Mouse (Mus musculus): ENCODE results near the gene Gm21887. TPM values are rescaled to one million over a fixed set of nuclear protein-coding genes. Genes with fewer than 3 reads are reported as not detected.
"Not testable (repeated sequence)": the region's sequence is repeated elsewhere in the genome, so short reads cannot be mapped to it uniquely, and the experiment has no call there.

Gene Gm21887
- total and polyA plus RNA-seq, 3 experiments = 60.4 to 724 (median 398) TPM

- not testable (repeated sequence) for H3K27ac ChIP-seq (ENCODE audit: insufficient read depth, low read depth); H3K9ac ChIP-seq (ENCODE audit: insufficient read depth, low read depth)
- H3K9me3 ChIP-seq (replicated peaks; ENCODE audit: low read length) = peaks cover 16% of the 10 kb centered on the region
Measured at GRCm38 (mm10) chrX:170005194-170005593, 4.3 kb upstream of the Gm21887 start.

GRCm38 (mm10) chrX:170005695-170006297 lies 3.7 kb upstream of the Gm21887 start:
- H3K27me3 ChIP-seq (replicated peaks); H3K4me1 ChIP-seq (ENCODE audit: control insufficient read depth in 1 of 2, insufficient read depth in 2 of 2); H3K4me2 ChIP-seq (ENCODE audit: insufficient read depth, low read depth, poor library complexity, severe bottlenecking); H3K9ac ChIP-seq (ENCODE audit: insufficient read depth, low read depth); H3K79me2 ChIP-seq (replicated peaks; ENCODE audit: control insufficient read depth, extremely low read depth, insufficient read depth, poor library complexity, severe bottlenecking); DNase-seq (ENCODE audit: extremely low read depth); dilution Hi-C loops (cut with MboI; ENCODE audit: extremely low pct_ligation_motif_present, extremely low pct_unique_long_range_greater_than_20kb, low sequenced_read_pairs); H3K4me3 ChIP-seq (replicated peaks in 1 of 3; ENCODE audit: low read depth in 2 of 3, low read length in 2 of 3, poor library complexity in 1 of 3); H3K27ac ChIP-seq (ENCODE audit: insufficient read depth, low read depth); in situ Hi-C loops (cut with MboI; ENCODE audit: low pct_ligation_motif_present, low pct_unique_long_range_greater_than_20kb, low sequenced_read_pairs): not testable (repeated sequence)
- Histone ChIP-seq H3K9me3 (replicated peaks; ENCODE audit: low read length) (peaks cover 19% of the 10 kb centered on the region), H3K36me3 (replicated peaks in 1 of 2; ENCODE audit: control insufficient read depth in 1 of 2, insufficient read depth in 1 of 2, low read length in 1 of 2) (peaks cover 10 to 23% of the 10 kb centered on the region in 2 experiments)

More at GRCm38 (mm10) chrX:170005194-170005593, 4.3 kb upstream of the Gm21887 start:
- H3K79me2 ChIP-seq (replicated peaks; ENCODE audit: control insufficient read depth, extremely low read depth, insufficient read depth, poor library complexity, severe bottlenecking); H3K4me1 ChIP-seq (ENCODE audit: control insufficient read depth in 1 of 2, insufficient read depth in 2 of 2); H3K4me3 ChIP-seq (replicated peaks in 1 of 3; ENCODE audit: low read depth in 2 of 3, low read length in 2 of 3, poor library complexity in 1 of 3); dilution Hi-C loops (cut with MboI; ENCODE audit: extremely low pct_ligation_motif_present, extremely low pct_unique_long_range_greater_than_20kb, low sequenced_read_pairs); in situ Hi-C loops (cut with MboI; ENCODE audit: low pct_ligation_motif_present, low pct_unique_long_range_greater_than_20kb, low sequenced_read_pairs); DNase-seq (ENCODE audit: extremely low read depth); H3K4me2 ChIP-seq (ENCODE audit: insufficient read depth, low read depth, poor library complexity, severe bottlenecking); H3K27me3 ChIP-seq (replicated peaks): not testable (repeated sequence)
- H3K36me3 ChIP-seq (replicated peaks in 1 of 2; ENCODE audit: control insufficient read depth in 1 of 2, insufficient read depth in 1 of 2, low read length in 1 of 2) = peaks cover 9 to 24% of the 10 kb centered on the region in 2 experiments

- H3K79me2 ChIP-seq (replicated peaks; ENCODE audit: control insufficient read depth, extremely low read depth, insufficient read depth, poor library complexity, severe bottlenecking); DNase-seq (ENCODE audit: extremely low read depth); dilution Hi-C loops (cut with MboI; ENCODE audit: extremely low pct_ligation_motif_present, extremely low pct_unique_long_range_greater_than_20kb, low sequenced_read_pairs); H3K4me3 ChIP-seq (replicated peaks in 1 of 3; ENCODE audit: low read depth in 2 of 3, low read length in 2 of 3, poor library complexity in 1 of 3); H3K4me1 ChIP-seq (ENCODE audit: control insufficient read depth in 1 of 2, insufficient read depth in 2 of 2); in situ Hi-C loops (cut with MboI; ENCODE audit: low pct_ligation_motif_present, low pct_unique_long_range_greater_than_20kb, low sequenced_read_pairs); H3K4me2 ChIP-seq (ENCODE audit: insufficient read depth, low read depth, poor library complexity, severe bottlenecking); H3K27me3 ChIP-seq (replicated peaks); H3K27ac ChIP-seq (ENCODE audit: insufficient read depth, low read depth); H3K9ac ChIP-seq (ENCODE audit: insufficient read depth, low read depth): not testable (repeated sequence)
- Histone ChIP-seq H3K9me3 (replicated peaks; ENCODE audit: low read length) (peaks cover 23% of the 10 kb centered on the region), H3K36me3 (replicated peaks in 1 of 2; ENCODE audit: control insufficient read depth in 1 of 2, insufficient read depth in 1 of 2, low read length in 1 of 2) (peaks cover 17 to 27% of the 10 kb centered on the region in 2 experiments)
Measured at GRCm38 (mm10) chrX:170006694-170007247, 2.7 kb upstream of the Gm21887 start.

- H3K9me3 ChIP-seq (replicated peaks; ENCODE audit: low read length) = peaks cover 23% of the 10 kb centered on the region
- in situ Hi-C loops (cut with MboI; ENCODE audit: low pct_ligation_motif_present, low pct_unique_long_range_greater_than_20kb, low sequenced_read_pairs); H3K4me1 ChIP-seq (ENCODE audit: control insufficient read depth in 1 of 2, insufficient read depth in 2 of 2); H3K4me3 ChIP-seq (replicated peaks in 1 of 3; ENCODE audit: low read depth in 2 of 3, low read length in 2 of 3, poor library complexity in 1 of 3); H3K4me2 ChIP-seq (ENCODE audit: insufficient read depth, low read depth, poor library complexity, severe bottlenecking); dilution Hi-C loops (cut with MboI; ENCODE audit: extremely low pct_ligation_motif_present, extremely low pct_unique_long_range_greater_than_20kb, low sequenced_read_pairs); DNase-seq (ENCODE audit: extremely low read depth); H3K79me2 ChIP-seq (replicated peaks; ENCODE audit: control insufficient read depth, extremely low read depth, insufficient read depth, poor library complexity, severe bottlenecking); H3K9ac ChIP-seq (ENCODE audit: insufficient read depth, low read depth); H3K27me3 ChIP-seq (replicated peaks); H3K27ac ChIP-seq (ENCODE audit: insufficient read depth, low read depth): not testable (repeated sequence)
- H3K36me3 ChIP-seq (replicated peaks in 1 of 2; ENCODE audit: control insufficient read depth in 1 of 2, insufficient read depth in 1 of 2, low read length in 1 of 2) = peaks cover 17 to 23% of the 10 kb centered on the region in 2 experiments
Measured at GRCm38 (mm10) chrX:170007375-170008178, 1.9 kb upstream of the Gm21887 start.

GRCm38 (mm10) chrX:170008179-170008467 lies 1.3 kb upstream of the Gm21887 start:
- H3K4me1 ChIP-seq (ENCODE audit: control insufficient read depth in 1 of 2, insufficient read depth in 2 of 2); H3K27me3 ChIP-seq (replicated peaks); H3K4me2 ChIP-seq (ENCODE audit: insufficient read depth, low read depth, poor library complexity, severe bottlenecking); H3K79me2 ChIP-seq (replicated peaks; ENCODE audit: control insufficient read depth, extremely low read depth, insufficient read depth, poor library complexity, severe bottlenecking); H3K9ac ChIP-seq (ENCODE audit: insufficient read depth, low read depth); H3K27ac ChIP-seq (ENCODE audit: insufficient read depth, low read depth); in situ Hi-C loops (cut with MboI; ENCODE audit: low pct_ligation_motif_present, low pct_unique_long_range_greater_than_20kb, low sequenced_read_pairs); DNase-seq (ENCODE audit: extremely low read depth); H3K4me3 ChIP-seq (replicated peaks in 1 of 3; ENCODE audit: low read depth in 2 of 3, low read length in 2 of 3, poor library complexity in 1 of 3); dilution Hi-C loops (cut with MboI; ENCODE audit: extremely low pct_ligation_motif_present, extremely low pct_unique_long_range_greater_than_20kb, low sequenced_read_pairs): not testable (repeated sequence)
- Histone ChIP-seq H3K9me3 (replicated peaks; ENCODE audit: low read length) (peaks cover 23% of the 10 kb centered on the region), H3K36me3 (replicated peaks in 1 of 2; ENCODE audit: control insufficient read depth in 1 of 2, insufficient read depth in 1 of 2, low read length in 1 of 2) (peaks cover 22 to 23% of the 10 kb centered on the region in 2 experiments)

- Histone ChIP-seq H3K36me3 (replicated peaks in 1 of 2; ENCODE audit: control insufficient read depth in 1 of 2, insufficient read depth in 1 of 2, low read length in 1 of 2) (peaks cover 21 to 27% of the 10 kb centered on the region in 2 experiments), H3K4me2 (ENCODE audit: insufficient read depth, low read depth, poor library complexity, severe bottlenecking) (0 out of 2 replicates have a peak overlapping the region, but pooled peaks have one; percentile 3), H3K9me3 (replicated peaks; ENCODE audit: low read length) (peaks cover 23% of the 10 kb centered on the region)
- H3K4me3 ChIP-seq (replicated peaks in 1 of 3; ENCODE audit: low read depth in 2 of 3, low read length in 2 of 3, poor library complexity in 1 of 3); H3K27ac ChIP-seq (ENCODE audit: insufficient read depth, low read depth); DNase-seq (ENCODE audit: extremely low read depth); H3K9ac ChIP-seq (ENCODE audit: insufficient read depth, low read depth); H3K79me2 ChIP-seq (replicated peaks; ENCODE audit: control insufficient read depth, extremely low read depth, insufficient read depth, poor library complexity, severe bottlenecking); dilution Hi-C loops (cut with MboI; ENCODE audit: extremely low pct_ligation_motif_present, extremely low pct_unique_long_range_greater_than_20kb, low sequenced_read_pairs); H3K27me3 ChIP-seq (replicated peaks); H3K4me1 ChIP-seq (ENCODE audit: control insufficient read depth in 1 of 2, insufficient read depth in 2 of 2); in situ Hi-C loops (cut with MboI; ENCODE audit: low pct_ligation_motif_present, low pct_unique_long_range_greater_than_20kb, low sequenced_read_pairs): not testable (repeated sequence)
Measured at GRCm38 (mm10) chrX:170008584-170008983, 875 bp upstream of the Gm21887 start.
